ENCODE assay signal across 8 mouse cellular contexts in the genomic region with DNA sequence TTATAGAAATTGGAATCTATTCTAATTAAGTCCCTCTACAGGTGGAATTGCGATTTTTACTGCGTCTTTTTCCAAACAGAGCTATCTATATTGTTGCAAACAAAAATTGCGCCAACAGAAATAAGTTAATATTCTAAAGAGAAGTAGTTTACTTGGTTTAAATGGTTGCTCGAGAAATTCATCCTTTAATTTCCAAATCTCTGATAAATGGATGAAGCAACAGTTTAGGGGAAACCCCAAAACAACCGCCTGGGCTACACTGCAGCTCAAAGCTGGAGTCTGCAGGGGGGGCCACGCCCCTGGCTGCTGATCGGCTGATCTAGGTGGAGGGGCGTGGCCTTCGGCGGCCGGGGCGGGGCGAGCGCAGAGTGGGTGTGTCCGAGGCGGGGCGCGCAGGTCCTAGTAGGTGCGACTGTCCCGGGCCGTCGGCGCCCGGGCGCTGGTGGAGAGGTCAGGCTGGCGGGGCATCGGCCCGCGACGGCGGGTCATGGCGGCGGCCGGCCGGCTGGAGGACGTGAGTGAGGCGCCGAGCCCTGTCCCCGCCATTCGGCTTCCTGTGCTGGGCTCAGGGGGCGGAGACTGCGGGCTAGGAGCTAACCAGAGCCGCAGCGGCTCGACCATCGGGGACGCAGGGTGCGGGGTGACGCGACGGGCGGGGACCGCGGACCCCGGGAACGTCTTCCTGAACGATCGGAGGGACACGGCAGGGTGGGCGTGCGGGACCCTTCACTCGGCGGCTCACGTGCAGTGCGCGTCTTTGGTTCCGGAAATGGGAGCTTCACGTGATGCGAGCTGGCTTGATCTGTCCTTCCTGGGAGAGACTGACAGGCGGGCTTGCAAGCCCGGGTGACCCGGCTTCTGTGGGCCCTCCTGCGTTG. TPM values are rescaled to one million over a fixed set of nuclear protein-coding genes. Genes with fewer than 3 reads are reported as not detected.
DNase-seq lines count a peak whose midpoint lies in the region; ATAC-seq and TF ChIP-seq lines count a peak whose summit lies in the region.

A gene (plus strand): TSS at position 366 of the 878 bp plus-strand sequence.

- peak; percentile 75 for ATAC-seq in G1E (ENCODE audit: extremely low read depth, insufficient number of reproducible peaks, low FRiP score, poor library complexity, severe bottlenecking)
- peak; percentile 94 for ATAC-seq in forebrain, postnatal 0 days
- peak; percentile 98 for ATAC-seq in lung, embryonic 16.5 days (ENCODE audit: low read depth)

- H3K27ac ChIP-seq in forebrain, postnatal 0 days (ENCODE audit: low read depth, low read length) = peak within 1 kb of the TSS; percentile 90
- H3K27ac ChIP-seq in lung, embryonic 16.5 days (ENCODE audit: low read length) = peak within 1 kb of the TSS; percentile 84

- H3K4me2 ChIP-seq in forebrain, postnatal 0 days (ENCODE audit: low read depth) = peak within 1 kb of the TSS; percentile 54
- peak within 1 kb of the TSS; percentile 67 for H3K4me2 ChIP-seq in lung, embryonic 16.5 days (ENCODE audit: low read depth, low read length)

- H3K9me3 ChIP-seq in G1E (replicated peaks) = no peaks in the 10 kb centered on the region
- H3K9me3 ChIP-seq in forebrain, postnatal 0 days (ENCODE audit: low read length) = no peaks in the 10 kb centered on the region
- H3K9me3 ChIP-seq in lung, embryonic 16.5 days (ENCODE audit: control insufficient read depth, low read length) = no peaks in the 10 kb centered on the region

- H3K27me3 ChIP-seq in G1E (ENCODE audit: insufficient read depth, low read length) = peaks cover 12% of the 10 kb centered on the region
- no peaks in the 10 kb centered on the region for H3K27me3 ChIP-seq in forebrain, postnatal 0 days (ENCODE audit: insufficient read depth, low read length)
- H3K27me3 ChIP-seq in lung, embryonic 16.5 days (ENCODE audit: control insufficient read depth, insufficient read depth, low read depth, low read length) = 0 out of 2 replicates have a peak, but pooled peaks cover 2% of the 10 kb centered on the region

- H3K36me3 ChIP-seq in G1E (replicated peaks) = peaks cover 21% of the 10 kb centered on the region
- no peaks in the 10 kb centered on the region for H3K36me3 ChIP-seq in forebrain, postnatal 0 days (ENCODE audit: insufficient read depth)
- H3K36me3 ChIP-seq in lung, embryonic 16.5 days (ENCODE audit: control insufficient read depth, insufficient read depth, low read length) = no peaks in the 10 kb centered on the region

- H3K9ac ChIP-seq in forebrain, postnatal 0 days = peak within 1 kb of the TSS; percentile 71
- peak within 1 kb of the TSS; percentile 82 for H3K9ac ChIP-seq in lung, embryonic 16.5 days (ENCODE audit: low read length)

- peaks cover 28% of the 10 kb centered on the region for H3K4me1 ChIP-seq in G1E (ENCODE audit: insufficient read depth, low read depth, low read length)
- no peaks in the 10 kb centered on the region for H3K4me1 ChIP-seq in forebrain, postnatal 0 days (ENCODE audit: insufficient read depth)
- peaks cover 3% of the 10 kb centered on the region; the same call in 1 of the 2 replicates for H3K4me1 ChIP-seq in lung, embryonic 16.5 days (replicated peaks; ENCODE audit: control insufficient read depth, insufficient read depth, low read length)

- TF ChIP-seq CTCF in G1E (IDR thresholded peaks at IDR 0.05; ENCODE audit: low read depth, low read length) = no peak
- TF ChIP-seq CTCF in forebrain, postnatal 0 days (IDR thresholded peaks at IDR 0.05; ENCODE audit: low read depth) = no peak

- peak within 1 kb of the TSS; percentile 89 for H3K4me3 ChIP-seq in G1E (ENCODE audit: low read depth, low read length)
- peak within 1 kb of the TSS; percentile 95 for H3K4me3 ChIP-seq in forebrain, postnatal 0 days (ENCODE audit: low read depth, low read length)
- peak within 1 kb of the TSS; percentile 84 for H3K4me3 ChIP-seq in lung, embryonic 16.5 days (ENCODE audit: low read length)

- peak; percentile 94 for DNase-seq in G1E (ENCODE audit: low spot score)
- peak; percentile 97 to 98 for DNase-seq in cerebellum, adult 18-20 months
- DNase-seq in forebrain, postnatal 0 days = peak; percentile 89
- DNase-seq in heart, postnatal 4 days = peak; percentile 96
- peak; percentile 85 for DNase-seq in layer of hippocampus, adult 9-10 months (ENCODE audit: low spot score)
- DNase-seq in ovary, postnatal 10 days (ENCODE audit: low spot score) = peak; percentile 88
- DNase-seq in thymus, postnatal 10 days (ENCODE audit: low spot score in 2 of 2) = peak; percentile 94 to 96

- WGBS in forebrain, postnatal 0 days = 2% methylated on average over 72 of the region's 73 CpGs
- under 1% methylated on average over 58 of the region's 73 CpGs for WGBS in lung, embryonic 16.5 days

RNA-seq across cellular contexts. Expression of the gene that starts here (rescaled TPM):
- total RNA-seq in G1E (2014; fragmentation: Nextera tagmentation) = 28.4 and 31.2 TPM in 2 replicates
- total RNA-seq in G1E (2017) = 24.2 and 25.4 TPM in 2 replicates
- polyA plus RNA-seq in G1E (2012) = 42.5 and 48.1 TPM in 2 replicates
- total RNA-seq in forebrain, postnatal 0 days (2014; rRNA removed) = 10.8 and 14.5 TPM in 2 replicates
- 35.9 and 38.0 TPM in 2 replicates for polyA plus RNA-seq in forebrain, postnatal 0 days (2015; fragmentation: Nextera tagmentation; extraction: Ambion mirVana)
- 10 to 100 TPM; 20.5 to 22.6 TPM for total RNA-seq in heart, postnatal 4 days (2021)
- polyA plus RNA-seq in lung, embryonic 16.5 days (2015; fragmentation: Nextera tagmentation; extraction: Ambion mirVana) = 26.9 and 27.5 TPM in 2 replicates

Comparison
In these comparisons a context has a peak if more than half of its experiments do, and no peak if none do; other contexts are left out.
1. Peak in every context shown above with its lines: DNase-seq, ATAC-seq, H3K4me3 ChIP-seq and H3K27ac ChIP-seq.